In the genomic region with DNA sequence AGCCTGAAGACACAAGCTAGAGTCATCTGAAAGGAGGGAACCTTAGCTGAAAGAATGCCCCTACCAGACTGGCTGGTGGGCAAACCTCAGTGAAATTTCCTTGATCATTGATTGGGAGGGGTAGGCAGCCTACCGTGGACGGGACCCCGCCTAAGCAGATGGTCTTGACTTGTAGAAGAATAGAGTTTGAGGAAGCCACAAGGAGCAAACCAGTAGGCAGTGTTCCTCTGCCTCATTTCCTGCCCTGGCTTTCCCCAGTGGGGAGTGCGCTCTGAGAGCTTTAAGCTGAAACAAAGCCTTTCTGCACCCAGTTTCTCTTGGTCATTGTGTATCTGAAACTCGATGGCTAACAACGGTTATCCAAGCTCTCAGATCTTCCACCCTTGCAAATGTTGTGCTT, we compare ENCODE assay signal across 25 mouse cellular contexts.
DNase-seq lines count a peak whose midpoint lies in the region; ATAC-seq lines count a peak whose summit lies in the region.
"Had no signal": no experiment of that assay in that cellular context is flagged by ENCODE, and none has a peak within 500 bp of the region (broad histone marks: within the 10 kb centered on the region; RNA-seq: fewer than 3 reads in every experiment).

No protein-coding gene starts in this region.

- 0 out of 2 replicates have a peak, but pooled peaks cover 2% of the 10 kb centered on the region for H3K27me3 ChIP-seq in heart, embryonic 10.5 days (ENCODE audit: insufficient read depth, poor library complexity, severe bottlenecking)
- peaks cover 36% of the 10 kb centered on the region for H3K27me3 ChIP-seq in limb, embryonic 10.5 days (ENCODE audit: low read depth, poor library complexity, severe bottlenecking)
- no peaks in the 10 kb centered on the region for H3K27me3 ChIP-seq in forebrain, embryonic 15.5 days
- H3K27me3 ChIP-seq: forebrain, embryonic 12.5 days had no signal

- 0 out of 2 replicates have a peak overlapping the region, but pooled peaks have one; percentile 4 for H3K27ac ChIP-seq in heart, embryonic 10.5 days
- H3K27ac ChIP-seq in limb, embryonic 10.5 days, result no peak overlapping the region
- H3K27ac ChIP-seq in forebrain, embryonic 15.5 days (replicated peaks), result no peak overlapping the region
- H3K27ac ChIP-seq: embryonic facial prominence, embryonic 12.5 days; forebrain, embryonic 12.5 days; heart, adult 2 months; hindbrain, embryonic 14.5 days; hindbrain, postnatal 0 days had no signal

- no peaks in the 10 kb centered on the region for H3K9me3 ChIP-seq in heart, embryonic 10.5 days
- H3K9me3 ChIP-seq in limb, embryonic 10.5 days (replicated peaks), result no peaks in the 10 kb centered on the region
- H3K9me3 ChIP-seq in forebrain, embryonic 15.5 days, result no peaks in the 10 kb centered on the region
- H3K9me3 ChIP-seq: embryonic facial prominence, embryonic 12.5 days; forebrain, embryonic 12.5 days had no signal

- no peak overlapping the region for H3K4me3 ChIP-seq in heart, embryonic 10.5 days
- H3K4me3 ChIP-seq in limb, embryonic 10.5 days, result no peak overlapping the region
- H3K4me3 ChIP-seq in forebrain, embryonic 15.5 days, result no peak overlapping the region
- H3K4me3 ChIP-seq: embryonic facial prominence, embryonic 12.5 days; erythroblast, embryonic 14.5 days; forebrain, embryonic 12.5 days; heart, adult 2 months had no signal

- no peak for DNase-seq in heart, embryonic 10.5 days (ENCODE audit: low spot score)
- DNase-seq in heart, postnatal 25 days (ENCODE audit: low spot score), result no peak
- DNase-seq in limb, embryonic 10.5 days (ENCODE audit: low spot score), result peak; percentile 27
- DNase-seq in cerebellum, adult 11 months, result no peak
- DNase-seq: adrenal gland, adult 2 months; B cell, adult 2 months; cerebellum, adult 11-12 months; cerebellum, adult 8-10 months; cerebellum, postnatal 10 days; cerebellum, postnatal 36 days; gastrocnemius, postnatal 10 days; gastrocnemius, postnatal 36 days; heart, adult 2 months; heart, postnatal 36 days; kidney, adult 11 months had no signal

- ATAC-seq in common myeloid progenitor, adult 5-6 weeks (replicated peaks; ENCODE audit: low read depth, poor library complexity, severe bottlenecking), result peak; percentile 54
- ATAC-seq in forebrain, embryonic 15.5 days (replicated peaks), result no peak
- ATAC-seq: forebrain, embryonic 16.5 days; hindbrain, postnatal 0 days; inflammation-experienced regulatory T-cells, adult 6 months had no signal

- H3K36me3 ChIP-seq in heart, embryonic 10.5 days, result no peaks in the 10 kb centered on the region
- H3K36me3 ChIP-seq in limb, embryonic 10.5 days, result no peaks in the 10 kb centered on the region
- no peaks in the 10 kb centered on the region for H3K36me3 ChIP-seq in forebrain, embryonic 15.5 days
- H3K36me3 ChIP-seq: embryonic facial prominence, embryonic 12.5 days; forebrain, embryonic 12.5 days had no signal

- no peak overlapping the region for H3K4me2 ChIP-seq in forebrain, embryonic 15.5 days (replicated peaks)
- H3K4me2 ChIP-seq: embryonic facial prominence, embryonic 12.5 days; forebrain, embryonic 12.5 days; heart, embryonic 11.5 days; hindbrain, embryonic 14.5 days had no signal

- no peak overlapping the region for H3K9ac ChIP-seq in forebrain, embryonic 15.5 days (replicated peaks)
- H3K9ac ChIP-seq: embryonic facial prominence, embryonic 12.5 days; forebrain, embryonic 12.5 days; hindbrain, embryonic 14.5 days had no signal

- intact Hi-C loops in heart, postnatal 25 days (cut with DNase I), result no loop called here

- 63% methylated on average over 6 of the region's 6 CpGs for WGBS in heart, embryonic 10.5 days
- 77% methylated on average over 6 of the region's 6 CpGs for WGBS in limb, embryonic 10.5 days
- 86% methylated on average over 6 of the region's 6 CpGs for WGBS in forebrain, embryonic 15.5 days

- peaks cover 4% of the 10 kb centered on the region; the same call in 1 of the 2 replicates for H3K4me1 ChIP-seq in heart, embryonic 10.5 days
- peaks cover 49% of the 10 kb centered on the region for H3K4me1 ChIP-seq in limb, embryonic 10.5 days
- H3K4me1 ChIP-seq in forebrain, embryonic 15.5 days, result no peaks in the 10 kb centered on the region
- H3K4me1 ChIP-seq: forebrain, embryonic 12.5 days had no signal
